Mouse (Mus musculus): ENCODE data around the gene Gm2163. TPM values are rescaled to one million over a fixed set of nuclear protein-coding genes. Genes with fewer than 3 reads are reported as not detected.
"Not testable (repeated sequence)": the region's sequence is repeated elsewhere in the genome, so short reads cannot be mapped to it uniquely, and the experiment has no call there.

The Gm2163 gene
- 0.13 TPM in 1 of 2 replicates, not detected in the other for polyA plus RNA-seq (2014; fragmentation: Nextera tagmentation; extraction: Ambion mirVana)

- not testable (repeated sequence) for DNase-seq (ENCODE audit: low spot score); H3K9me3 ChIP-seq (ENCODE audit: control insufficient read depth, low read length); H3K27me3 ChIP-seq (ENCODE audit: control insufficient read depth, insufficient read depth, low read length); H3K27ac ChIP-seq (ENCODE audit: low read depth, low read length); ATAC-seq (ENCODE audit: insufficient read depth, low FRiP score, low TSS enrichment); H3K9ac ChIP-seq (ENCODE audit: low read length); H3K4me2 ChIP-seq (ENCODE audit: low read depth); H3K4me3 ChIP-seq (ENCODE audit: low read depth, low read length); H3K4me1 ChIP-seq (ENCODE audit: control insufficient read depth, insufficient read depth, low read length); H3K36me3 ChIP-seq (ENCODE audit: control insufficient read depth, insufficient read depth, low read length)
- no CpG with 5 or more reads among the region's 5 CpGs for WGBS
Observed at GRCm38 (mm10) chr4:42466452-42466851, at the start of gene Gm2163. TSS of gene Gm2163 (plus strand) at chr4:42466752.

GRCm38 (mm10) chr4:42439078-42439477 is 27.5 kb upstream of the Gm2163 start, which contains the start of gene Gm21586:
TSS of gene Gm21586 (plus strand) at chr4:42439378.
- H3K4me1 ChIP-seq (ENCODE audit: control insufficient read depth, insufficient read depth, low read length); H3K4me3 ChIP-seq (ENCODE audit: low read depth, low read length); ATAC-seq (ENCODE audit: insufficient read depth, low FRiP score, low TSS enrichment); H3K36me3 ChIP-seq (ENCODE audit: control insufficient read depth, insufficient read depth, low read length); H3K27ac ChIP-seq (ENCODE audit: low read depth, low read length); H3K4me2 ChIP-seq (ENCODE audit: low read depth); H3K27me3 ChIP-seq (ENCODE audit: control insufficient read depth, insufficient read depth, low read length); H3K9ac ChIP-seq (ENCODE audit: low read length); DNase-seq (ENCODE audit: low spot score); H3K9me3 ChIP-seq (ENCODE audit: control insufficient read depth, low read length): not testable (repeated sequence)
- no CpG with 5 or more reads among the region's 18 CpGs for WGBS

GRCm38 (mm10) chr4:42528075-42528474 is 61.5 kb downstream of the Gm2163 start, which contains the start of gene Fam205a2:
TSS of gene Fam205a2 (minus strand) at chr4:42528175.
- ATAC-seq (ENCODE audit: insufficient read depth, low FRiP score, low TSS enrichment); H3K27me3 ChIP-seq (ENCODE audit: control insufficient read depth, insufficient read depth, low read length); H3K9ac ChIP-seq (ENCODE audit: low read length); H3K4me2 ChIP-seq (ENCODE audit: low read depth); DNase-seq (ENCODE audit: low spot score); H3K9me3 ChIP-seq (ENCODE audit: control insufficient read depth, low read length); H3K36me3 ChIP-seq (ENCODE audit: control insufficient read depth, insufficient read depth, low read length); H3K27ac ChIP-seq (ENCODE audit: low read depth, low read length); H3K4me3 ChIP-seq (ENCODE audit: low read depth, low read length); H3K4me1 ChIP-seq (ENCODE audit: control insufficient read depth, insufficient read depth, low read length): not testable (repeated sequence)
- no CpG with 5 or more reads among the region's 1 CpGs for WGBS

GRCm38 (mm10) chr4:42611895-42612294 is 145.3 kb downstream of the Gm2163 start, which contains the start of gene Gm10591:
TSS of gene Gm10591 (plus strand) at chr4:42612195.
- WGBS = no CpG with 5 or more reads among the region's 5 CpGs
- H3K4me1 ChIP-seq (ENCODE audit: control insufficient read depth, insufficient read depth, low read length); H3K27me3 ChIP-seq (ENCODE audit: control insufficient read depth, insufficient read depth, low read length); ATAC-seq (ENCODE audit: insufficient read depth, low FRiP score, low TSS enrichment); H3K4me2 ChIP-seq (ENCODE audit: low read depth); H3K9ac ChIP-seq (ENCODE audit: low read length); H3K36me3 ChIP-seq (ENCODE audit: control insufficient read depth, insufficient read depth, low read length); H3K27ac ChIP-seq (ENCODE audit: low read depth, low read length); H3K9me3 ChIP-seq (ENCODE audit: control insufficient read depth, low read length); DNase-seq (ENCODE audit: low spot score); H3K4me3 ChIP-seq (ENCODE audit: low read depth, low read length): not testable (repeated sequence)

- WGBS = no CpG with 5 or more reads among the region's 8 CpGs
Observed at GRCm38 (mm10) chr4:42629419-42629818, 162.9 kb downstream of the Gm2163 start, which contains the start of gene Gm2564. TSS of gene Gm2564 (plus strand) at chr4:42629719.

More at GRCm38 (mm10) chr4:42629419-42629818, 162.9 kb downstream of the Gm2163 start, which contains the start of gene Gm2564:
- not testable (repeated sequence) for H3K36me3 ChIP-seq (ENCODE audit: control insufficient read depth, insufficient read depth, low read length); ATAC-seq (ENCODE audit: insufficient read depth, low FRiP score, low TSS enrichment); H3K9me3 ChIP-seq (ENCODE audit: control insufficient read depth, low read length); H3K27me3 ChIP-seq (ENCODE audit: control insufficient read depth, insufficient read depth, low read length); DNase-seq (ENCODE audit: low spot score); H3K4me2 ChIP-seq (ENCODE audit: low read depth); H3K4me3 ChIP-seq (ENCODE audit: low read depth, low read length); H3K4me1 ChIP-seq (ENCODE audit: control insufficient read depth, insufficient read depth, low read length); H3K27ac ChIP-seq (ENCODE audit: low read depth, low read length); H3K9ac ChIP-seq (ENCODE audit: low read length)

Other genes with a start within 250 kb of the Gm2163 start
- not detected in 2 replicates for gene Gm10600, start 226.1 kb upstream of the Gm2163 start, polyA plus RNA-seq (2014; fragmentation: Nextera tagmentation; extraction: Ambion mirVana)
- not detected in 2 replicates for gene Ccl21b, start 211.0 kb upstream of the Gm2163 start, polyA plus RNA-seq (2014; fragmentation: Nextera tagmentation; extraction: Ambion mirVana)
- not detected in 2 replicates for gene Gm21953, start 172.5 kb upstream of the Gm2163 start, polyA plus RNA-seq (2014; fragmentation: Nextera tagmentation; extraction: Ambion mirVana)
- 0.16 TPM in 1 of 2 replicates, not detected in the other for gene Fam205a3, start 148.4 kb upstream of the Gm2163 start, polyA plus RNA-seq (2014; fragmentation: Nextera tagmentation; extraction: Ambion mirVana)
- gene Gm21586, start 27.4 kb upstream of the Gm2163 start, polyA plus RNA-seq (2014; fragmentation: Nextera tagmentation; extraction: Ambion mirVana) = not detected in 2 replicates
- 0.16 TPM in 1 of 2 replicates, not detected in the other for gene Fam205a2, start 61.4 kb downstream of the Gm2163 start, polyA plus RNA-seq (2014; fragmentation: Nextera tagmentation; extraction: Ambion mirVana)
- gene Gm10591, start 145.4 kb downstream of the Gm2163 start, polyA plus RNA-seq (2014; fragmentation: Nextera tagmentation; extraction: Ambion mirVana) = not detected in 2 replicates
- gene Gm2564, start 163.0 kb downstream of the Gm2163 start, polyA plus RNA-seq (2014; fragmentation: Nextera tagmentation; extraction: Ambion mirVana) = not detected in 2 replicates
- not detected in 2 replicates for gene Ccl27b, start 188.5 kb downstream of the Gm2163 start, polyA plus RNA-seq (2014; fragmentation: Nextera tagmentation; extraction: Ambion mirVana)
- not detected in 2 replicates for gene Il11ra2, start 195.1 kb downstream of the Gm2163 start, polyA plus RNA-seq (2014; fragmentation: Nextera tagmentation; extraction: Ambion mirVana)